Comparison of ENCODE assay signal across 19 mouse cellular contexts in genomic region chr14:54712074-54712473, GRCm38 (mm10). TPM values are rescaled to one million over a fixed set of nuclear protein-coding genes. Genes with fewer than 3 reads are reported as not detected.
DNase-seq lines count a peak whose midpoint lies in the region; ATAC-seq and TF ChIP-seq lines count a peak whose summit lies in the region.
"Had no signal": no experiment of that assay in that cellular context is flagged by ENCODE, and none has a peak within 500 bp of the region (broad histone marks: within the 10 kb centered on the region; RNA-seq: fewer than 3 reads in every experiment).

Gene Cebpe, minus strand, starts transcription at chr14:54712174.

- DNase-seq in kidney, adult 2 months: no peak
- no peak for DNase-seq in kidney, postnatal 4 days
- DNase-seq in embryonic facial prominence, embryonic 10.5 days (ENCODE audit: low spot score): no peak
- no peak for DNase-seq in frontal cortex, postnatal 36 days (ENCODE audit: low spot score in 2 of 2)
- no peak for DNase-seq in adrenal gland, postnatal 36 days
- DNase-seq in right cerebral cortex, postnatal 36 days (ENCODE audit: low spot score in 2 of 2): no peak
- DNase-seq: cerebellum, postnatal 10 days; right cerebral cortex, adult 18-20 months; thymus, postnatal 25 days had no signal

- no peak for ATAC-seq in liver, embryonic 16.5 days (ENCODE audit: low read depth)
- ATAC-seq: Patski had no signal

- no peaks in the 10 kb centered on the region; the same call in 1 of the 2 replicates for H3K4me1 ChIP-seq in kidney, adult 2 months (ENCODE audit: control insufficient read depth, insufficient read depth, low read length)
- no peaks in the 10 kb centered on the region for H3K4me1 ChIP-seq in ES-Bruce4 (ENCODE audit: control insufficient read depth, insufficient read depth, low read length)
- peaks cover 25% of the 10 kb centered on the region for H3K4me1 ChIP-seq in embryonic facial prominence, embryonic 10.5 days
- peaks cover 2% of the 10 kb centered on the region for H3K4me1 ChIP-seq in liver, embryonic 16.5 days (ENCODE audit: control insufficient read depth, low read depth, low read length)

- no peak for TF ChIP-seq EP300 in ES-Bruce4 (IDR thresholded peaks at IDR 0.05; ENCODE audit: insufficient read depth, low read depth, low read length)

- H3K9ac ChIP-seq in ES-Bruce4 (ENCODE audit: low read depth, poor library complexity, severe bottlenecking): peak within 1 kb of the TSS; percentile 8; the same call in 1 of the 2 replicates
- H3K9ac ChIP-seq in liver, embryonic 16.5 days (ENCODE audit: low read depth, low read length): peak within 1 kb of the TSS; percentile 25; the same call in 1 of the 2 replicates
- H3K9ac ChIP-seq: limb, embryonic 15.5 days; neural tube, embryonic 15.5 days had no signal

- TF ChIP-seq CTCF in kidney, adult 2 months (conservative IDR thresholded peaks at IDR 0.05; ENCODE audit: insufficient read depth, insufficient read length, low read depth, low read length): no peak
- no peak for TF ChIP-seq CTCF in ES-Bruce4 (IDR thresholded peaks at IDR 0.05; ENCODE audit: low read depth, low read length)

- no peak within 1 kb of the TSS for H3K4me3 ChIP-seq in kidney, adult 2 months (ENCODE audit: insufficient read depth, low read depth, low read length)
- peak within 1 kb of the TSS; percentile 11 for H3K4me3 ChIP-seq in ES-Bruce4 (ENCODE audit: low read depth, low read length)
- H3K4me3 ChIP-seq in embryonic facial prominence, embryonic 10.5 days: no peak within 1 kb of the TSS
- H3K4me3 ChIP-seq in liver, embryonic 16.5 days (ENCODE audit: low read depth, low read length): peak within 1 kb of the TSS; percentile 27
- H3K4me3 ChIP-seq: forebrain, embryonic 10.5 days; left cerebral cortex, adult 2 months; limb, embryonic 15.5 days; neural tube, embryonic 15.5 days had no signal

- H3K27me3 ChIP-seq in kidney, adult 2 months (replicated peaks; ENCODE audit: control insufficient read depth, insufficient read depth, low read length): no peaks in the 10 kb centered on the region
- H3K27me3 ChIP-seq in ES-Bruce4 (ENCODE audit: control insufficient read depth, insufficient read depth, low read length, poor library complexity, severe bottlenecking): no peaks in the 10 kb centered on the region
- H3K27me3 ChIP-seq in embryonic facial prominence, embryonic 10.5 days (replicated peaks; ENCODE audit: low read depth, poor library complexity, severe bottlenecking): peaks cover 27% of the 10 kb centered on the region
- peaks cover 10% of the 10 kb centered on the region for H3K27me3 ChIP-seq in liver, embryonic 16.5 days (ENCODE audit: control insufficient read depth, insufficient read depth, low read depth, low read length)
- H3K27me3 ChIP-seq: limb, embryonic 15.5 days; neural tube, embryonic 15.5 days had no signal

- 0 out of 2 replicates have a peak within 1 kb of the TSS, but pooled peaks have one; percentile 31 for H3K4me2 ChIP-seq in liver, embryonic 16.5 days (ENCODE audit: low read depth, low read length)
- H3K4me2 ChIP-seq: limb, embryonic 15.5 days; neural tube, embryonic 15.5 days had no signal

- 81% methylated on average over 7 of the region's 7 CpGs for WGBS in kidney, adult 2 months
- 87% methylated on average over 7 of the region's 7 CpGs for WGBS in embryonic facial prominence, embryonic 10.5 days
- 59% methylated on average over 7 of the region's 7 CpGs for WGBS in liver, embryonic 16.5 days (ENCODE audit: insufficient replicate concordance)

- H3K36me3 ChIP-seq in kidney, adult 2 months (ENCODE audit: control insufficient read depth, insufficient read depth, low read length): no peaks in the 10 kb centered on the region
- no peaks in the 10 kb centered on the region for H3K36me3 ChIP-seq in ES-Bruce4 (ENCODE audit: control insufficient read depth, insufficient read depth, low read length, poor library complexity, severe bottlenecking)
- no peaks in the 10 kb centered on the region for H3K36me3 ChIP-seq in embryonic facial prominence, embryonic 10.5 days (replicated peaks)
- H3K36me3 ChIP-seq in liver, embryonic 16.5 days (ENCODE audit: control insufficient read depth, insufficient read depth): no peaks in the 10 kb centered on the region
- H3K36me3 ChIP-seq: forebrain, embryonic 10.5 days; limb, embryonic 15.5 days; neural tube, embryonic 15.5 days had no signal

- TF ChIP-seq POLR2A in kidney, adult 2 months (IDR thresholded peaks at IDR 0.05; ENCODE audit: low read depth, low read length): no peak
- TF ChIP-seq POLR2A in ES-Bruce4 (IDR thresholded peaks at IDR 0.05; ENCODE audit: insufficient read depth, low read length): no peak

- H3K27ac ChIP-seq in kidney, adult 2 months (ENCODE audit: insufficient read depth, low read depth, low read length): peak within 1 kb of the TSS; percentile 34
- H3K27ac ChIP-seq in ES-Bruce4 (ENCODE audit: insufficient read depth, low read length): no peak within 1 kb of the TSS
- H3K27ac ChIP-seq in embryonic facial prominence, embryonic 10.5 days (replicated peaks): peak within 1 kb of the TSS; percentile 31; the same call in 1 of the 2 replicates
- H3K27ac ChIP-seq in liver, embryonic 16.5 days (ENCODE audit: low read length): peak within 1 kb of the TSS; percentile 71
- H3K27ac ChIP-seq: forebrain, embryonic 10.5 days; left cerebral cortex, adult 2 months; limb, embryonic 15.5 days; neural tube, embryonic 15.5 days had no signal

- H3K9me3 ChIP-seq in ES-Bruce4 (replicated peaks; ENCODE audit: control insufficient read depth, insufficient read depth, low read length, poor library complexity, severe bottlenecking): no peaks in the 10 kb centered on the region
- H3K9me3 ChIP-seq in embryonic facial prominence, embryonic 10.5 days: no peaks in the 10 kb centered on the region
- no peaks in the 10 kb centered on the region for H3K9me3 ChIP-seq in liver, embryonic 16.5 days (replicated peaks; ENCODE audit: control insufficient read depth, low read length)
- H3K9me3 ChIP-seq: forebrain, embryonic 10.5 days; limb, embryonic 15.5 days; neural tube, embryonic 15.5 days had no signal

RNA-seq across cellular contexts. Expression of gene Cebpe, which starts in this region (rescaled TPM):
- 0.20 and 0.30 TPM in 2 replicates for polyA plus RNA-seq in kidney, adult 2 months (2012; rRNA removed)
- not detected in 2 replicates for polyA plus RNA-seq in ES-Bruce4 (2011; ENCODE audit: insufficient read depth, insufficient read length, low read depth, missing spikeins)
- not detected in 2 replicates for polyA plus RNA-seq in embryonic facial prominence, embryonic 10.5 days (2016; fragmentation: Nextera tagmentation; extraction: Ambion mirVana)
- 10.4 and 11.7 TPM in 2 replicates for polyA plus RNA-seq in liver, embryonic 16.5 days (2015; fragmentation: Nextera tagmentation; extraction: Ambion mirVana)
- total RNA-seq in adrenal gland, postnatal 36 days (2021): not detected
- total RNA-seq: heart, adult 18-20 months; heart, postnatal 4 days; left cerebral cortex, adult 2 months had no signal
- polyA plus RNA-seq: forebrain, embryonic 10.5 days; Patski; stomach, embryonic 14.5 days had no signal

Comparison
In these comparisons a context has a peak if more than half of its experiments do, and no peak if none do; other contexts are left out.
1. H3K4me3 ChIP-seq: peak in ES-Bruce4 (single experiment) and liver, embryonic 16.5 days (single experiment); none in kidney, adult 2 months (single experiment) and embryonic facial prominence, embryonic 10.5 days (single experiment).